Mouse (Mus musculus) stomach, embryonic 14.5 days (tissue): ENCODE results near the gene Smchd1. TPM values are rescaled to one million over a fixed set of nuclear protein-coding genes. Genes with fewer than 3 reads are reported as not detected.
"Not testable (repeated sequence)": the region's sequence is repeated elsewhere in the genome, so short reads cannot be mapped to it uniquely, and the experiment has no call there.

Source experiments
- ATAC-seq: fragments of 200-750 bp; cut with Nextera tagmentation; 2 replicates; pipeline ENCODE4 v1.8.0; 2017; ENCODE audit warnings: low read depth, moderate TSS enrichment; ENCODE audit not compliant: insufficient number of reproducible peaks, insufficient read depth, low FRiP score
- H3K27ac ChIP-seq: fragments of 300-500 bp; sonication (generic); 2 replicates; pipeline ENCODE4 v1.5.1; 2014; ENCODE audit warnings: mild to moderate bottlenecking, low read length, moderate library complexity, mixed read lengths
- H3K27me3 ChIP-seq: fragments of 300-500 bp; sonication (generic); 2 replicates; pipeline ENCODE4 v1.6.1; 2014; ENCODE audit warnings: low read length, control low read depth, mixed read lengths; ENCODE audit not compliant: control insufficient read depth, insufficient read depth
- H3K36me3 ChIP-seq: fragments of 300-500 bp; sonication (generic); 2 replicates; pipeline ENCODE4 v1.6.1; 2014; ENCODE audit warnings: mild to moderate bottlenecking, control low read depth, low read length, moderate library complexity, mixed read lengths; ENCODE audit not compliant: control insufficient read depth, insufficient read depth
- H3K4me1 ChIP-seq: fragments of 300-500 bp; sonication (generic); 2 replicates; pipeline ENCODE4 v1.6.1; 2014; ENCODE audit warnings: low read length, control low read depth, mixed read lengths; ENCODE audit not compliant: control insufficient read depth, insufficient read depth
- H3K4me2 ChIP-seq: fragments of 300-500 bp; sonication (generic); replicated peaks from 2 replicates; pipeline ENCODE4 v1.6.1; 2014; ENCODE audit warnings: low read depth, low read length, control low read depth
- H3K4me3 ChIP-seq: fragments of 300-500 bp; sonication (generic); 2 replicates; pipeline ENCODE4 v1.5.1; 2014; ENCODE audit warnings: low read depth, low read length, control low read depth
- H3K9ac ChIP-seq: fragments of 300-500 bp; sonication (generic); replicated peaks from 2 replicates; pipeline ENCODE4 v1.6.1; 2014; ENCODE audit warnings: low read depth, mild to moderate bottlenecking, control low read depth, low read length, moderate library complexity, mixed read lengths
- H3K9me3 ChIP-seq: fragments of 300-500 bp; sonication (generic); 2 replicates; pipeline ENCODE4 v1.6.1; 2016; ENCODE audit warnings: low read depth, low read length, control low read depth; ENCODE audit not compliant: control insufficient read depth
- WGBS: fragments of 180-500 bp; shearing (Covaris S2); extraction: QIAGEN DNeasy Blood & Tissue Kit; methylation state at CpG from one replicate; pipeline ENCODE4 v1.1.7; 2014; 5-methylcytosine and 5-hydroxymethylcytosine counted together
- polyA plus RNA-seq: library from polyadenylated mRNA; unstranded; fragments of >200 nt; fragmentation: Nextera tagmentation; extraction: Ambion mirVana; gene quantifications from 2 replicates; pipeline ENCODE4 v1.2.1, GENCODE M21; 2014

Smchd1 gene
- polyA plus RNA-seq, 1 experiment from 2014 or later: 107 TPM

- WGBS: 86% methylated on average over 3 of the region's 3 CpGs
- Histone ChIP-seq H3K4me3 (no peak overlapping the region), H3K4me2 (no peak overlapping the region), H3K36me3 (peaks cover 18% of the 10 kb centered on the region), H3K9me3 (no peaks in the 10 kb centered on the region), H3K4me1 (no peaks in the 10 kb centered on the region), H3K9ac (no peak overlapping the region), H3K27ac (no peak overlapping the region), H3K27me3 (no peaks in the 10 kb centered on the region)
- ATAC-seq: no peak
These were observed 133.1 kb downstream of the Smchd1 start for GRCm38 (mm10) chr17:71342006-71342405.

DNA sequence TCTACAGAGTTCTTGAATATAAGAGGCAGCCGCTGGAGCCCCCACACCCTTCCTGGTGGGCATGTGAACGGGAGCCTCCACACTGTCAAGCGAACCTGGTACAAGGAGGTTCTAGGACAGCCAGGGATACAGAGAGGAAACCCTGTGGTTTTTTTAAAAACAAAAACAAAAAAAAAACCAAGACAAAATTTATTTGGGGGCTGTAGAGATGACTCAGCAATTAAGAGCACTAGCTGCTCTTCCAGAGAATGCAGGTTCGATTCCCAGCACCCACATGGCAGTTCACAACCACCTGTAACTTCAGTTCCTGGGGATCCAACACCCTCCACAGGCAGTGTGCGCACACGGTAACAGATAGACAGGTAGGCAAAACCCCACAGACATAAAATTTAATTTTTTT lies 136.5 kb downstream of the Smchd1 start:
- Histone ChIP-seq H3K9me3 (no peaks in the 10 kb centered on the region), H3K27me3 (no peaks in the 10 kb centered on the region), H3K27ac (no peak overlapping the region), H3K4me2 (no peak overlapping the region), H3K4me1 (no peaks in the 10 kb centered on the region), H3K36me3 (no peaks in the 10 kb centered on the region), H3K9ac (no peak overlapping the region), H3K4me3 (no peak overlapping the region)
- 94% methylated on average over 6 of the region's 6 CpGs for WGBS
- ATAC-seq: no peak

GRCm38 (mm10) chr17:71337546-71337945 lies 137.6 kb downstream of the Smchd1 start:
- no peak overlapping the region for H3K9ac ChIP-seq
- ATAC-seq: no peak
- H3K9me3 ChIP-seq: no peaks in the 10 kb centered on the region
- H3K27me3 ChIP-seq: no peaks in the 10 kb centered on the region
- 92% methylated on average over 9 of the region's 9 CpGs for WGBS
- H3K36me3 ChIP-seq: no peaks in the 10 kb centered on the region
- no peak overlapping the region for H3K4me2 ChIP-seq
- H3K4me3 ChIP-seq: no peak overlapping the region
- H3K4me1 ChIP-seq: no peaks in the 10 kb centered on the region
- H3K27ac ChIP-seq: no peak overlapping the region

GRCm38 (mm10) chr17:71336421-71336820 lies 138.7 kb downstream of the Smchd1 start:
- Histone ChIP-seq H3K4me3 (no peak overlapping the region), H3K27ac (no peak overlapping the region), H3K27me3 (no peaks in the 10 kb centered on the region), H3K9me3 (no peaks in the 10 kb centered on the region), H3K4me2 (no peak overlapping the region), H3K9ac (no peak overlapping the region), H3K4me1 (no peaks in the 10 kb centered on the region), H3K36me3 (no peaks in the 10 kb centered on the region)
- WGBS: 33% methylated on average over 8 of the region's 8 CpGs
- 0 out of 2 replicates have a peak, but pooled peaks have one; percentile 6 for ATAC-seq

DNA sequence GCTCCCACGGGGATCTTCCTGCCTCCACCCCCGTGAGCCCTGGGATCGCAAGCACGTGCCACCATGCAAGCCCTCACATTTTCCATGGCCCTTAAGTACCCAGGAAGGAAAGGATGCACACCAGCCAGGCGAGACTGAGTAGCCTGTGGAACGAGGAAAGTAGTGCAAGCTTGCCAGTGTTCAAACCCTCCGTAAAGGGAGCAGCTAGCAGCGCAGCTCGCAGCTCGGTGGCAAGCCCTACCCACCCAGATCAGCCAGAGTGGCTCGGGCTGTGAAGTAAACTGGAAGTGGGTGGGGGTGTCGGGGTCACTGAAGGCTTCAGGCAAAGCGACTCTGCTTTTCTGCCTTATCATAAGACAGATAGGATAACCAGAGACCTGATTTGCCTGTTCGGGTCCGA lies 142.8 kb downstream of the Smchd1 start:
- Histone ChIP-seq H3K9me3 (no peaks in the 10 kb centered on the region), H3K36me3 (no peaks in the 10 kb centered on the region), H3K4me2 (no peak overlapping the region), H3K4me1 (no peaks in the 10 kb centered on the region), H3K4me3 (no peak overlapping the region), H3K27me3 (no peaks in the 10 kb centered on the region), H3K27ac (no peak overlapping the region), H3K9ac (no peak overlapping the region)
- no peak for ATAC-seq
- 52% methylated on average over 15 of the region's 15 CpGs for WGBS

DNA sequence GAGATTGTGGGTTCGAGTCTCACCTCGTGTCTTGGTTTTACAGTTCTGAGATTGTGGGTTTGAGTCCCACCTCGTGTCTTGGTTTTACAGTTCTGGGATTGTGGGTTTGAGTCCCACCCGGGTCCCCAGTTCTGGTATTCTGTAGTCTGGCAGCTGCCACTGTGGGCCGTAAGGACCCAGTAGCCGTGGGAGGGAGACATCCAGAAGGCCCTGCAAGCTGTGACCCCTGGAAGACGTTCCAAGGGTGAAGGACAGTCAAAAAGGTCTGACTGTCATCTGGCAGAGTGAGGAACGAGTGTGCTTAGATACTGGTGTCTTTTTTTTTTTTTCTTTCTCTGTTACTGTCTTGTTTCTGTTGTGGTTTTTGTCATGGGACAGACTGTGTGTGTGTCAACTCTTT lies 154.4 kb downstream of the Smchd1 start:
- H3K27ac ChIP-seq, H3K36me3 ChIP-seq, H3K4me2 ChIP-seq, ATAC-seq, H3K4me1 ChIP-seq, H3K9ac ChIP-seq, H3K4me3 ChIP-seq, H3K27me3 ChIP-seq, H3K9me3 ChIP-seq: not testable (repeated sequence)
- 87% methylated on average over 8 of the region's 8 CpGs for WGBS

- Histone ChIP-seq H3K27me3 (no peaks in the 10 kb centered on the region), H3K9ac (no peak overlapping the region), H3K36me3 (no peaks in the 10 kb centered on the region), H3K4me2 (no peak overlapping the region), H3K27ac (no peak overlapping the region), H3K9me3 (no peaks in the 10 kb centered on the region), H3K4me1 (no peaks in the 10 kb centered on the region), H3K4me3 (no peak overlapping the region)
- no peak for ATAC-seq
- WGBS: 91% methylated on average over 3 of the region's 3 CpGs
These were observed 155.8 kb downstream of the Smchd1 start for GRCm38 (mm10) chr17:71319361-71319760.

DNA sequence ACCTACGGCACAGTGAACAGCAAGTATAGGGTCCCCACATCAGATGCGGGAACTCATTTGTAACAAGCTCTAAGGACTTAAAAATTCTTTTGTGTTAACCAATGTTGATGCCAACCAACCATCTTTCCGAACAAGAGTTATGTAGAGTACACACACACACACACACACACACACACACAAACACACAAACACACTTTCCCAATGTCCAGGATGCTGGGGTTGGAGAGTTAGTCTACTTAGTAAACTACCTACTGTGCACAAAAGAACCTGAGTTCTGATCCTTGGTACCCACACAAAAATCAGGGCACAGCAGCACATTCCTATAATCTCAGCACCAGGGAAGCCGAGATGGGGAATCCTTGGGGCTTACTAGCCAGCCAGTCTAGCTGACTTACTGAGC lies 157.6 kb downstream of the Smchd1 start:
- Histone ChIP-seq H3K4me1 (no peaks in the 10 kb centered on the region), H3K27ac (no peak overlapping the region), H3K4me2 (no peak overlapping the region), H3K27me3 (no peaks in the 10 kb centered on the region; the same call in 1 of the 2 replicates), H3K36me3 (no peaks in the 10 kb centered on the region), H3K9ac (no peak overlapping the region), H3K4me3 (no peak overlapping the region), H3K9me3 (no peaks in the 10 kb centered on the region)
- ATAC-seq: no peak
- 87% methylated on average over 4 of the region's 4 CpGs for WGBS

GRCm38 (mm10) chr17:71314315-71314714 lies 160.8 kb downstream of the Smchd1 start:
- H3K9me3 ChIP-seq: no peaks in the 10 kb centered on the region
- H3K27me3 ChIP-seq: peaks cover 15% of the 10 kb centered on the region; the same call in 1 of the 2 replicates
- ATAC-seq: no peak
- 0 out of 2 replicates have a peak, but pooled peaks cover 2% of the 10 kb centered on the region for H3K4me1 ChIP-seq
- no peak overlapping the region for H3K27ac ChIP-seq
- WGBS: 69% methylated on average over 4 of the region's 4 CpGs
- H3K9ac ChIP-seq: no peak overlapping the region
- H3K36me3 ChIP-seq: no peaks in the 10 kb centered on the region
- no peak overlapping the region for H3K4me2 ChIP-seq
- no peak overlapping the region for H3K4me3 ChIP-seq
